Mouse (Mus musculus) CH12.LX (cell line): ENCODE results near the gene Pex14. TPM values are rescaled to one million over a fixed set of nuclear protein-coding genes. Genes with fewer than 3 reads are reported as not detected.

Experiments used
- DNase-seq: peaks from one replicate; pipeline ENCODE4 v3.0.0-alpha.2; 2013; ENCODE audit errors: extremely low read depth
- H3K27ac ChIP-seq: 2 replicates; pipeline ENCODE4 v1.5.1; 2012; ENCODE audit warnings: low read depth, mild to moderate bottlenecking, control low read depth, moderate library complexity; ENCODE audit not compliant: insufficient read depth
- H3K27me3 ChIP-seq: replicated peaks from 2 replicates; pipeline ENCODE3; 2012; ENCODE audit warnings: inconsistent platforms
- H3K36me3 ChIP-seq, 2 experiments: replicated peaks in 1 of 2; 2 replicates each; pipeline versions ENCODE3 to v1.6.1; 2012; ENCODE audit warnings: inconsistent platforms in 1 of 2, low read length in 1 of 2, mild to moderate bottlenecking in 1 of 2, mixed read lengths in 1 of 2, moderate library complexity in 1 of 2; ENCODE audit not compliant: control insufficient read depth in 1 of 2, insufficient read depth in 1 of 2
- H3K4me1 ChIP-seq, 2 experiments: 2 replicates each; pipeline ENCODE4 v1.6.1; 2012; ENCODE audit warnings: inconsistent platforms in 1 of 2, moderate library complexity in 1 of 2; ENCODE audit not compliant: insufficient read depth in 2 of 2, control insufficient read depth in 1 of 2
- H3K4me2 ChIP-seq: 2 replicates; pipeline ENCODE4 v1.6.1; 2012; ENCODE audit warnings: low read depth, mild to moderate bottlenecking, control low read depth; ENCODE audit not compliant: poor library complexity, insufficient read depth, severe bottlenecking
- H3K4me3 ChIP-seq, 3 experiments: fragments of 150-350 bp in 1 of 3; sonication (generic) in 1 of 3; replicated peaks in 1 of 3; 2 replicates each; pipeline versions ENCODE3 to v1.5.1; 2011 to 2012; ENCODE audit warnings: low read depth in 2 of 3, low read length in 2 of 3, mild to moderate bottlenecking in 2 of 3, moderate library complexity in 2 of 3, control low read depth in 1 of 3, improper control_type of control experiment in 1 of 3, inconsistent platforms in 1 of 3, mixed read lengths in 1 of 3; ENCODE audit not compliant: poor library complexity in 1 of 3
- H3K79me2 ChIP-seq: replicated peaks from 2 replicates; pipeline ENCODE4 v1.6.1; 2012; ENCODE audit warnings: mild to moderate bottlenecking, moderate library complexity; ENCODE audit not compliant: control insufficient read depth, poor library complexity, insufficient read depth, severe bottlenecking; ENCODE audit errors: extremely low read depth
- H3K9ac ChIP-seq: 2 replicates; pipeline ENCODE4 v1.6.1; 2012; ENCODE audit warnings: low read depth, mild to moderate bottlenecking, control low read depth, moderate library complexity; ENCODE audit not compliant: insufficient read depth
- H3K9me3 ChIP-seq: replicated peaks from 2 replicates; pipeline ENCODE3; 2012; ENCODE audit warnings: low read length, inconsistent platforms, mixed read lengths
- BHLHE40 ChIP-seq: IDR thresholded peaks from 2 replicates; pipeline ENCODE4 v1.6.1; 2011; ENCODE audit warnings: mild to moderate bottlenecking, low read depth, low read length, improper control_type of control experiment
- CHD1 ChIP-seq: IDR thresholded peaks from 2 replicates; pipeline ENCODE4 v1.6.1; 2012; ENCODE audit warnings: low read depth, low read length, improper control_type of control experiment, inconsistent platforms
- E2F4 ChIP-seq: IDR thresholded peaks from 2 replicates; pipeline ENCODE4 v1.6.1; 2011; ENCODE audit warnings: low read depth, low read length, improper control_type of control experiment; ENCODE audit not compliant: insufficient replicate concordance
- GABPA ChIP-seq: IDR thresholded peaks from 2 replicates; pipeline ENCODE4 v1.6.1; 2012; ENCODE audit warnings: low read depth, low read length, improper control_type of control experiment, inconsistent platforms; ENCODE audit not compliant: insufficient replicate concordance
- JUN ChIP-seq: IDR thresholded peaks from 2 replicates; pipeline ENCODE4 v1.6.1; 2011; ENCODE audit warnings: low read depth, mild to moderate bottlenecking, low read length, improper control_type of control experiment, moderate library complexity; ENCODE audit not compliant: insufficient read depth
- KAT2A ChIP-seq: IDR thresholded peaks from 2 replicates; pipeline ENCODE4 v1.6.1; 2012; ENCODE audit warnings: low read length, improper control_type of control experiment, inconsistent platforms; ENCODE audit not compliant: insufficient replicate concordance
- MAFK ChIP-seq: IDR thresholded peaks from 2 replicates; pipeline ENCODE4 v1.6.1; 2011; ENCODE audit warnings: low read length, improper control_type of control experiment; ENCODE audit not compliant: insufficient replicate concordance
- POLR2A ChIP-seq: IDR thresholded peaks from 2 replicates; pipeline ENCODE4 v1.6.1; 2011; ENCODE audit warnings: low read depth, mild to moderate bottlenecking, improper control_type of control experiment, low read length
- RAD21 ChIP-seq: IDR thresholded peaks from 2 replicates; pipeline ENCODE4 v1.6.1; 2011; ENCODE audit warnings: low read depth, mild to moderate bottlenecking, low read length, improper control_type of control experiment, moderate library complexity
- RCOR1 ChIP-seq: conservative IDR thresholded peaks from 2 replicates; pipeline ENCODE4 v1.6.1; 2012; ENCODE audit warnings: low read depth, mild to moderate bottlenecking, inconsistent platforms, low read length, improper control_type of control experiment
- SMC3 ChIP-seq: IDR thresholded peaks from 2 replicates; pipeline ENCODE4 v1.6.1; 2011; ENCODE audit warnings: low read depth, low read length, improper control_type of control experiment
- TBP ChIP-seq: conservative IDR thresholded peaks from 2 replicates; pipeline ENCODE4 v1.6.1; 2011; ENCODE audit warnings: low read depth, low read length, improper control_type of control experiment
- TCF12 ChIP-seq: IDR thresholded peaks from 2 replicates; pipeline ENCODE4 v1.6.1; 2014; ENCODE audit warnings: low read depth, mild to moderate bottlenecking, inconsistent platforms, low read length, improper control_type of control experiment
- UBTF ChIP-seq: IDR thresholded peaks from 2 replicates; pipeline ENCODE4 v1.6.1; 2012; ENCODE audit warnings: low read depth, mild to moderate bottlenecking, inconsistent platforms, low read length, improper control_type of control experiment, moderate library complexity
- USF1 ChIP-seq: IDR thresholded peaks from 2 replicates; pipeline ENCODE4 v1.6.1; 2014; ENCODE audit warnings: low read depth, mild to moderate bottlenecking, inconsistent platforms, low read length, improper control_type of control experiment
- USF2 ChIP-seq: conservative IDR thresholded peaks from 2 replicates; pipeline ENCODE4 v1.6.1; 2011; ENCODE audit warnings: low read depth, low read length, improper control_type of control experiment
- ZMIZ1 ChIP-seq: IDR thresholded peaks from 2 replicates; pipeline ENCODE4 v1.6.1; 2012; ENCODE audit warnings: low read depth, mild to moderate bottlenecking, inconsistent platforms, low read length, improper control_type of control experiment
- ZNF384 ChIP-seq: IDR thresholded peaks from 2 replicates; pipeline ENCODE4 v1.6.1; 2012; ENCODE audit warnings: low read depth, low read length, improper control_type of control experiment, inconsistent platforms
- dilution Hi-C: fragments of 300-500 bp; cut with MboI; formaldehyde crosslinking; loops from 2 replicates; pipeline ENCODE4 v1.14.3; 2020; ENCODE audit warnings: low sequenced_read_pairs; ENCODE audit not compliant: extremely low pct_unique_long_range_greater_than_20kb, extremely low pct_ligation_motif_present
- in situ Hi-C: fragments of 300-500 bp; cut with MboI; formaldehyde crosslinking; loops from 3 replicates; pipeline ENCODE4 v1.14.3; 2019; ENCODE audit warnings: low sequenced_read_pairs, low pct_ligation_motif_present, low pct_unique_long_range_greater_than_20kb, mixed read lengths
- polyA plus RNA-seq: library from polyadenylated mRNA; unstranded; fragments of >175 nt; gene quantifications from 2 replicates; pipeline ENCODE4 v1.2.1, GENCODE M21; 2012; ENCODE audit warnings: low read depth; ENCODE audit not compliant: insufficient read length
- total RNA-seq, 2 experiments: library from RNA; depleted of rRNA; stranded (reverse); fragments of 300-350 nt in 1 of 2; fragments of >200 nt in 1 of 2; gene quantifications; 2 replicates each; pipeline ENCODE4 v1.2.3; 2012 to 2014

Gene Pex14
- total and polyA plus RNA-seq, 3 experiments, result 48.5 to 67.7 (median 63.6) TPM

GRCm38 (mm10) chr4:148979837-148980236 lies 119.8 kb downstream of the Pex14 start:
- dilution Hi-C loops (no loop called here), in situ Hi-C loops (no loop called here)
- H3K27me3 ChIP-seq, result no peaks in the 10 kb centered on the region
- no peak overlapping the region for H3K4me2 ChIP-seq
- H3K27ac ChIP-seq, result no peak overlapping the region
- no peak for DNase-seq
- no peaks in the 10 kb centered on the region for H3K9me3 ChIP-seq
- H3K36me3 ChIP-seq, result peaks cover 14 to 81% of the 10 kb centered on the region in 2 experiments
- H3K4me1 ChIP-seq, result peaks cover 0 to 11% of the 10 kb centered on the region in 2 experiments; a peak in 1 of 4 replicates
- H3K79me2 ChIP-seq, result no peaks in the 10 kb centered on the region
- no peak overlapping the region for H3K9ac ChIP-seq
- no peak for TF ChIP-seq E2F4
- TF ChIP-seq BHLHE40, result no peak
- no peak overlapping the region for H3K4me3 ChIP-seq

- H3K4me3 ChIP-seq, result no peak overlapping the region
- no peak overlapping the region for H3K4me2 ChIP-seq
- no peak overlapping the region for H3K9ac ChIP-seq
- no peaks in the 10 kb centered on the region for H3K9me3 ChIP-seq
- H3K27me3 ChIP-seq, result no peaks in the 10 kb centered on the region
- in situ Hi-C loops (no loop called here), dilution Hi-C loops (no loop called here)
- no peaks in the 10 kb centered on the region for H3K79me2 ChIP-seq
- no peak for DNase-seq
- TF ChIP-seq USF1, result no peak
- no peak for TF ChIP-seq RCOR1
- TF ChIP-seq TCF12, result no peak
- no peak for TF ChIP-seq SMC3
- no peak for TF ChIP-seq TBP
- no peak for TF ChIP-seq UBTF
- TF ChIP-seq E2F4, result no peak
- no peak for TF ChIP-seq USF2
- TF ChIP-seq MAFK, result no peak
- TF ChIP-seq JUN, result no peak
- no peak for TF ChIP-seq CHD1
- no peak for TF ChIP-seq RAD21
- TF ChIP-seq POLR2A, result no peak
- no peak for TF ChIP-seq KAT2A
- no peak for TF ChIP-seq ZNF384
- no peak for TF ChIP-seq GABPA
- no peak for TF ChIP-seq ZMIZ1
- H3K36me3 ChIP-seq, result peaks cover 14 to 82% of the 10 kb centered on the region in 2 experiments
- H3K4me1 ChIP-seq, result peaks cover 0 to 11% of the 10 kb centered on the region in 2 experiments; a peak in 1 of 4 replicates
- H3K27ac ChIP-seq, result no peak overlapping the region
These were observed 120.8 kb downstream of the Pex14 start for GRCm38 (mm10) chr4:148978926-148979325.
